Mouse (Mus musculus) layer of hippocampus, adult 18-20 months (tissue): Measurements from ENCODE around the gene Dmwd. TPM values are rescaled to one million over a fixed set of nuclear protein-coding genes. Genes with fewer than 3 reads are reported as not detected.
A peak's percentile ranks its signal among the peaks of the same experiment; 100 is the strongest.

Experiments
- DNase-seq, 2 experiments: peaks; one replicate each; pipeline ENCODE4 v3.0.0; 2022; ENCODE audit warnings: low spot score in 2 of 2
- long read RNA-seq: library from polyadenylated mRNA; stranded (forward); transcript quantifications from one replicate; pipeline ENCODE4 v2.0.0, GENCODE M21; 2021
- total RNA-seq, 2 experiments: library from RNA; stranded (reverse); gene quantifications; 2 replicates each; pipeline ENCODE4 v1.2.3; 2021

Gene Dmwd
- total RNA-seq = 100 to 1,000 TPM; 142 to 148 TPM
- long read RNA-seq, transcript Dmwd-202 (4 exons, 2,388 nt) = minor isoform, 115 of 297 reads
- long read RNA-seq, transcript Dmwd-201 (5 exons, 2,494 nt) = major isoform, 161 of 297 reads
- long read RNA-seq, partial matches to known transcripts = 11 of 297 reads
- long read RNA-seq, other reads (novel, unspliced or antisense) = 7 of 297 reads

DNA sequence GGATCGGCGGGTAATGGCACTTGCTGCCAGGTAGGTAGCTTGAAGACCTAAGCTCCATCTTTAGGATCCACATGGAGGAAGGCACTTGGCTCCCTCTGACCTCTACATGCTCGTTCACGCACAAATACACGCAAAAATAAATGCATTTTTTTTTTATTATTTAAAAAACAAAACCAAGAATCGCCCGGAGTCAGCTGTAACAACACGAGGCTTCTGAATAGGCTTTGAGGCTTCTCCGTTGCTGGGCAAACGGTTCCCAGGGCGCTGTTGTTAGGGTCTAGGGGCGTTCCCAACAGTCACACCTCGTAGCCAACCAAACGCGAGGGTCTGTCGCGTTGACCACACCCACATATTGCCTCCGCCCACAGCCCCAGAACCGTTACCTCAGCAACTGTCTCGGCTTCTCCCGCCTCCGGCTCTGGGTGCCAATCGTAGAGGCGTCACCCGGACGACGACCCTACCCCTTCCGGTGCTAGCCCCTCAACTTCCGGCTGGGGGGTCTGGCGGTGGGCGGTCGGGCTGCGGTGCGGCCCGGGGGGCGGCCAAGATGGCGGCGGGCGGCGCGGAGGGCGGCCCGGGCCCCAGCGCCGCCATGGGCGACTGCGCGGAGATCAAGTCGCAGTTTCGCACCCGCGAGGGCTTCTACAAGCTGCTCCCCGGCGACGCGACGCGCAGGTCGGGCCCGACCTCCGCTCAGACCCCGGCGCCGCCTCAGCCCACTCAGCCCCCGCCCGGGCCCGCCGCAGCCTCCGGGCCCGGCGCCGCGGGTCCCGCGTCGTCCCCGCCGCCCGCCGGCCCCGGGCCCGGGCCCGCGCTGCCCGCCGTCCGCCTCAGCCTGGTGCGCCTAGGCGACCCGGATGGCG is at the start of gene Dmwd:
TSS of gene Dmwd (plus strand) at position 505 of the 863 bp plus-strand sequence.
- DNase-seq = peak; percentile 98

GRCm38 (mm10) chr7:19028067-19028466 is 48.0 kb upstream of the Dmwd start:
- DNase-seq = no peak

GRCm38 (mm10) chr7:19029084-19029653 is 46.9 kb upstream of the Dmwd start:
- no peak for DNase-seq

- DNase-seq = no peak
Observed at GRCm38 (mm10) chr7:19031641-19032040, 44.4 kb upstream of the Dmwd start.

DNA sequence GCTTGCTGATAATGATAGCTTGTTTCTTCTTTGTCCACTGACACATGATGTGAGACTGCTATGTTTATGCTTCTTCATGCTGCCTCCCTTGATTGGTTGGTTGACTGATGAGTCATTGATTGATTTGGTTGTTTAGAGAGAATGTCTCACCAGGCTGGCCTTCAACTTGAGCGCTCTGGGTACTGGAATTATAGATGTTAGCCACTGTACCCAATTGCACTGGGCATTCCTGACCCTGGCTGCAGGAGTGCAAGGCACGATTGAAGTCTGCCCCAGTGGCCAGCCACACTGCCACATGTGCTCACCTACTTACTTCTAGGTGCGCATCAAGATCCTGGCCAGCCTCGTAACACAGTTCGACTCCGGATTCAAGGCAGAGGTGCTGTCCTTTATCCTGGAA is 31.4 kb upstream of the Dmwd start:
- no peak for DNase-seq

- no peak for DNase-seq
Observed at GRCm38 (mm10) chr7:19046286-19047069, 29.5 kb upstream of the Dmwd start.

DNA sequence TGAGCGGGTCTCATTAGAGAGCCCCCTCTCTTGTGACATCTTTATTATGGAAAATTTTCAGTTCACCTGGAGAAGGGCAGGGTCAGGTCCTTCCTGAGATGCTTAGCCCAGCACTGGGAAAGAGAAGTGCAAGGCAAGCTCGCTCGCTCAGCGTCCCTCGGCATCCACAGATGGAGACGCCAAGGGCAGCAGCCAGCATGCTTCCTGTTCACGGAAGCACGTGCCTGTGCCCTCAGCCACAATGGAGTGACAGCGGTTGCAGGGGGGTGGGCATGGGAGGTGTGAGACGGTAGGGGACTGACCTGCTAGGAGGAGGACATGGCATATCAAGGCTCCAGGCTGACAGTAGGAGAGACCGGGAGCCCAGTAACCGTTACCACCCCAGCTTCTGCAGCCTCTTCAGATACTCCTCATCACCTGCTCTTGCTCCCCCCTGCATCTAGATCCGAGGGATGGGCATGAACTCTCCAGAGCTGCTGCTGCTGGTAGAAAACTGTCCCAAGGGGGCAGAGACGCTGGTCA is 28.0 kb upstream of the Dmwd start:
- no peak for DNase-seq

DNA sequence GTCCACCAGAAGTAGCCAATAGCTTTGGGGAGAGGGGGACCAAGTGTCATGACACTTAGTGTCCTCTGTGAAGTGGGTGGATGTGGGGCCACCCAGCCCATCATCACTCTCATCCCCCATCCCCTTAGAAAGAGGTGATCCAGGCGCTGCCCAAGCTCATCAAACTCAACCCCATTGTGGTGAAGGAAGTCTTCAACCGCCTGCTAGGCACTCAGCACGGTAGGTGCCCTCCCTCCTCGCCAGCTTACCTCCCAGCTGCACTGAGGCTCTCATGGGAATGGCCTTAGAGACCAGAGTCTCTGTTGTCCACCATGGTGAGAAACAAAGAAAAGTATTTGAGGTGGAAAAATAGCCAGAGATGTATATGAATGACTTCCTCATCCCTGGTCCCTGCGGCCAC is 26.8 kb upstream of the Dmwd start:
- no peak for DNase-seq

DNA sequence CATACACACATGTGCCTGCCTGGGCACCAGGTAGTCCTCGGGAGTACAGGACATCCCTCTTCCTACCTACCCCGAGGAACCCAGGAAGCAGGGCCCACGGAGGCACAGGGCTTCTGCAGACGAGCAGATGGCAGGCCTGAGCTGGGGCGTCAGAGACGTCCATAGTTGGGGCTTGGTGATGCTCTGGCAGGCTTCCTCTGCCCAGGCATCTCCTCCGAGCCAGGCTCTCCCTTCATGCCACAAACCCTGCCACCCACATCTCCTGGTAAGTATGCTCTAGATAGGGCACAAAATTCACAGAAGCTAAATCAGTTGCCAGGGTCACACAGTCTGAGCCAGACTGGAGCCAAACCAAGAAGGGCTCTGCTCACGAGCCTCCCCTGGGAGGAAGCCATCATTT is 25.9 kb upstream of the Dmwd start:
- no peak for DNase-seq

DNA sequence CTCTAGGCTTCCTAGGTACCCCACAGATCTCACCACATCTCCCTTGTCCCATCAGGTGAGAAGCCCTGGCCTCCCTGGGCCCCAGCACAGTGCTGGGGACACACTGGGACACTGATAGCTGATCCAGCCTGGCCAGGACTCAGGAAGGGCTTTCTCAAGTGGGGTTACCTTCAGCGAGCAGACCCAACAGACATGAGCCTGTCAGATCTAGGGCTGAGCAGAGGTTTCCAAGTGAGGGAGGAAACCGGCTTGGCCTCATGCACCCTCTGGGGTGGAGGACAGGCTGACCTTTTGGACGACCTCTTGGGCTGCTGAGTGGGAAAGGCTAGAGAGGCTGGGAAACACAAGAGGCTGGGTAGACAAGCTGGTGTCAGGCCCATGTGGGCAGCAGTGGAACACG is 24.9 kb upstream of the Dmwd start:
- no peak for DNase-seq

DNA sequence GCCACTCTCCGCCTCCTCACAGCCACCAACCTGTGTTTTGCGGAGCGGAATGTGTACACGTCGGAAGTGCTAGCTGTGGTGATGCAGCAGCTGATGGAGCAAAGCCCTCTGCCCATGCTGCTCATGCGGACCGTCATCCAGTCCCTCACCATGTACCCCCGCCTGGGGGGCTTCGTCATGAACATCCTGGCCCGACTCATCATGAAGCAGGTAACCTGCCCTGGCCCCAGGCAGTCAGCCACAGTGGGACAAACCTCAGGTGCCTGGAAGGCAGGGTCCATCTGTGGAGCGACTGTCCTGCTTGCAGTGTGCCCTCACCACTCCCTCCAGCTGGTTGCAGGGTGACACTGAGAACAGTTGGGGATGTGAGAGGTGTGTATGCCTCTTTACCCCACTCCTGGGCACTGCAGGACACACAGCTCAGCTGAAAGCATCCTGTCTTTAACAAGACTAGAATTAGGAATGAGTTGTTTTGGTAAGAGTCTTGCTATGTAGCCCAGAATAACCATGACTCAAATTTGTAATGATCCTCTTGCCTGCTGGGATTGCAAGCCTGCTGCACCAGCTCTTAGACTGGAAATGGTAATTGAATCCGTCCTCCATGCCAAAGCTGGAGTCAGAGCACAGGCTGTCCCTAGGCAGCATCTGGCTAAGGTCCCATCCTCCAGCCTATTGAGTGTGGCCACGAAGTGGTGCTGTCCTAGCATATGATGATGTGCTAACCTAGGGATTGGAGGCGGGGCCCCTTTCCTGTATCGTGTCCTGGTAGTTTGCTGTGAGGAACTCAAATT is 23.5 kb upstream of the Dmwd start:
- peak; percentile 50 to 82 for DNase-seq

DNA sequence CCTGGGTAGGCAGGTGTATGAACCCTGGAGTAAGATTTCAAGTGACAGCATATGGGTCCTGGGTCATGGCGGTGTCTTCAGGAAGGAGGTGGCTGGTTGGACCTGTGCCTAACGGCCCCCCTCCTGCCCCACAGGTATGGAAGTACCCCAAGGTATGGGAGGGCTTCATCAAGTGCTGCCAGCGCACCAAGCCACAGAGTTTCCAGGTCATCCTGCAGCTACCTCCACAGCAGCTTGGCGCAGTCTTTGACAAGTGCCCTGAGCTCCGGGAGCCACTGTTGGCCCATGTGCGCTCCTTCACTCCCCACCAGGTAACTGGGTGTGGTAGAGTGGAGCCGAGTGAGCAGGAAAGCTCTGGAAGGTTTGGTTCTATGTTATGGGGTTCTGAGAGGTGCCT is 22.9 kb upstream of the Dmwd start:
- no peak for DNase-seq

GRCm38 (mm10) chr7:19054047-19054776 is 21.8 kb upstream of the Dmwd start, which contains the start of gene Rsph6a:
TSS of gene Rsph6a (plus strand) at chr7:19054690.
- no peak for DNase-seq

DNA sequence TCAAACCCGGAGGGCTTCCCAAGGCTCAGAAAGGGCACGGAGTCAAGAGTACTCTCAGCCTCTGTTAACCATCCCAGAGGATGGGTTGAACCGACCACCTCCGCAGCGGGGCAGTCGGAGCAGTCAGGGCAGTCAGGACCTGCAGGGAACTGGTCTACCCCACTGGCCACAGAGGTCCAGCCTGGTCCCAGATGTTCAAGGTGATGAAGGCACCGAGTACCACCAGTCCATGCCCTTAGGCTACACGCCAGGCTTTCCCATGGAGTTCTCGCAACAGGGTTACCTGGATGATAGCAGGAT is 21.3 kb upstream of the Dmwd start:
- no peak for DNase-seq

- no peak for DNase-seq
Observed at GRCm38 (mm10) chr7:19055108-19055507, 20.9 kb upstream of the Dmwd start.

DNA sequence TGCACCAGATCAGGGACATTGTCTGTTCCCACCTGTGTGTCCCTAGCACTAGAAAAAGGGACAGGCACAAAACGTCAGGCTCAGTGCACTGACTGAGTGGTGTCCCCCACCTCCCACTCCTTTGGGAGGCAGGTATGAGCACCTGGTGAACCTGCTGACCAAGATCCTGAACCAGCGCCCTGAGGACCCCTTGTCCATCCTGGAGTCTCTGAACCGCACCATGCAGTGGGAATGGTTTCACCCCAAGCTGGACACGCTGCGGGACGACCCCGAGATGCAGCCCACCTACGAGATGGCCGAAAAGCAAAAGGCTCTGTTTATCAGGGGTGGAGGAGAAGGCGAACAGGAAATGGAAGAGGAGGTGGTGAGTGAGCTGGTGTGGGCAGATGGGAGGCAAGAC is 18.6 kb upstream of the Dmwd start:
- DNase-seq = no peak

DNA sequence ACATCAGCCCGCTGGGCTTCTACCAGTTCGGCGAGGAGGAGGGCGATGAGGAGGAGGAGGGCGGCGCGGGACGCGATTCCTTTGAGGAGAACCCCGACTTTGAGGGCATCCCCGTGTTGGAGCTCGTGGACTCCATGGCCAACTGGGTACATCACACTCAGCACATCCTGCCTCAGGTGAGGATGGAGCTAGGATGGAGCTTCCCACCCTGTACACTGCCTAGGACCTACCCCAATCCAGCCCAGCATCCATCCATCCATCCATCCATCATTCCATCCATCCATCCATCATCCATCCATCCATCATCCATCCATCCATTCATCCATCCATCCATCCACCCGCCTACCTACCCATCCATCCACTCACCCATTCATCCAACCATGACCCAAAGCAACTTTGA is 10.1 kb upstream of the Dmwd start:
- no peak for DNase-seq

DNA sequence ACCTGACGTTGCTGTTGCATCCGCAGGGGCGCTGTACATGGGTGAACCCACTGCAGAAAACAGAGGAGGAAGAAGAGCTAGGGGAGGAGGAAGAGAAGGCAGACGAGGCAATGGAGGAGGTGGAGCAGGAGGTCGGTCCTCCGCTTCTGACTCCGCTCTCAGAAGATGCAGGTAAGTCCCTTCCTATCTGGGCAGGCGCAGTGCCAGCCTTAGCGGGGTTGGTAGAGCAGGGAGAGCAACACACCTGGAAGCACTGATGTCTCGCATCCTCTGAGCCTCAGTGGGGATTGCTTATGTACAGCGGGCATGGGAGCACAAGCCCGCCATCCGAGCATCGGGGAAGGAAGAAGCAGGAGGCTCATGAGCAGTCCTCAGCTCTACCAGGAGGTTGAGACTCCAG is 9.0 kb upstream of the Dmwd start:
- DNase-seq = no peak

DNA sequence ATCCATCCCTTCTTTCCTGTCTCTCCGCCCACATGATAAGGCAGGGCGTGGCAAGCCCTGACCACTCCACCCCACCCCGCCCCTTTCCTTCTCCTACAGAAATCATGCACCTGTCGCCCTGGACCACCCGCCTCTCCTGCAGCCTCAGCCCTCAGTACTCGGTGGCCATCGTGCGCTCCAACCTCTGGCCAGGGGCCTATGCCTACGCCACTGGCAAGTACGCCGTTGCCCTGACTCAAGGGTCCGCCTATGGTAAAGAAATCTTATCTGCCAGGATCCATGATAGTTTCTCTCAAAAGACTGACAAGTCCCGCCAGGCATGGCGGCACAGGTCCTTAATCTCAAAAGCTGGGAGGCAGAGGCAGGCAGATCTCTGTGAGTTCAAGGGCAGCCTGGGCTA is 8.1 kb upstream of the Dmwd start:
- no peak for DNase-seq

DNA sequence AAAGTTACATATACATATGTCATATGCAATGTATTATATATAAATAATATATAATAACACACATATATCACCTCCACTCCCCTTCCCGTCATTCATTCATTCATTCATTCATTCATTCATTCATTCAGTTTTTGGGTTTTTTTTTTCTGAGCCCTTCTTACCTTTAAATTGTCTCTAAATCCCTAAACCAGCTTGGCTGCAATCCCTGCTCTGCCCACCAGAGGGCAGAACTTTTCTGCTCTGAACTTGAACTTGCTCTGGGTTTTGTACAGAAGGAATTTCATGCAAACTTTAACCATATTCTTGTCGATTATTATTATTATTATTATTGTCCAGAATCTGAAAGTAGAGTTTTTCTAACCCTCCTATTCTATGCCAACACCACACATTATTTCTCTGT is 7.3 kb upstream of the Dmwd start:
- DNase-seq = peak in 1 of 2 experiments; percentile 82
